Mouse (Mus musculus): ENCODE data around the gene Abcf3. TPM values are rescaled to one million over a fixed set of nuclear protein-coding genes. Genes with fewer than 3 reads are reported as not detected.

The Abcf3 gene
- total and polyA plus RNA-seq, 3 experiments, result 46.5 to 79.6 TPM; not detected in 1

DNA sequence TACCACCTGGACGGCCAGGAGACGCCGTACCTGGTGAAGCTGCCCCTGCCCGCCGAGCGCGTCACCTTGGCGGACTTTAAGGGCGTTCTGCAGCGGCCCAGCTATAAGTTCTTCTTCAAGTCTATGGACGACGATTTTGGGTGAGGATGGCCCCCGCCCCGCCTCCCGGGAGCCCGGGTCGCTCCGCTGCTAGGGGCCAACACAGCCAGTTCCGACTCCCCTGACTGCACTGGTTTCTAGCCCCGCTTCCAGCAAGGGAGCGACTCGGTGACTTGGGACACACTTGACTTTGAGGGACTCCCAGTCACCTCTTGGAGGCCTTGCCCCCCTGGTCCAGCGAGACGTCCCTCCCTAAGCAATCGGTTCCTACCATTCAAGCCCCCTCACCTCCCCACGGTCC lies 31.2 kb upstream of the Abcf3 start:
- no peaks in the 10 kb centered on the region for H3K27me3 ChIP-seq (ENCODE audit: control insufficient read depth in 1 of 2, insufficient read depth in 2 of 2, low read length in 2 of 2)
- H3K27ac ChIP-seq (ENCODE audit: control insufficient read depth, low read depth, low read length), result peak overlapping the region; percentile 38
- peaks cover 0 to 4% of the 10 kb centered on the region in 2 experiments; a peak in 2 of 4 replicates for H3K36me3 ChIP-seq (ENCODE audit: control insufficient read depth in 1 of 2, insufficient read depth in 2 of 2, low read length in 2 of 2)
- H3K4me3 ChIP-seq (ENCODE audit: control insufficient read depth in 1 of 2, insufficient read depth in 1 of 2, low read depth in 2 of 2, low read length in 2 of 2), result peak overlapping the region; percentile 92 to 99
- peak; percentile 54 for DNase-seq (ENCODE audit: low read depth, low spot score)
- peak overlapping the region; percentile 94 for H3K9ac ChIP-seq (ENCODE audit: control insufficient read depth, low read depth, low read length, poor library complexity, severe bottlenecking)
- peaks cover 0 to 15% of the 10 kb centered on the region in 2 experiments for H3K4me1 ChIP-seq (ENCODE audit: control insufficient read depth in 1 of 2, insufficient read depth in 2 of 2, low read length in 2 of 2)
- no peaks in the 10 kb centered on the region for H3K9me3 ChIP-seq (replicated peaks; ENCODE audit: insufficient read depth, low read length)
- H3K79me2 ChIP-seq (ENCODE audit: control insufficient read depth, insufficient read depth, low read length, poor library complexity), result peaks cover 13% of the 10 kb centered on the region
- no peak for TF ChIP-seq CTCF (IDR thresholded peaks at IDR 0.05 in 2 of 3, conservative IDR thresholded peaks at IDR 0.05 in 1 of 3; ENCODE audit: control insufficient read depth in 1 of 3, insufficient read depth in 1 of 3, low read depth in 2 of 3, low read length in 3 of 3, poor library complexity in 1 of 3, severe bottlenecking in 1 of 3)
- 0 out of 2 replicates have a peak, but pooled peaks have one; percentile 29 for TF ChIP-seq MXI1 (IDR thresholded peaks at IDR 0.05; ENCODE audit: low read depth, low read length)

DNA sequence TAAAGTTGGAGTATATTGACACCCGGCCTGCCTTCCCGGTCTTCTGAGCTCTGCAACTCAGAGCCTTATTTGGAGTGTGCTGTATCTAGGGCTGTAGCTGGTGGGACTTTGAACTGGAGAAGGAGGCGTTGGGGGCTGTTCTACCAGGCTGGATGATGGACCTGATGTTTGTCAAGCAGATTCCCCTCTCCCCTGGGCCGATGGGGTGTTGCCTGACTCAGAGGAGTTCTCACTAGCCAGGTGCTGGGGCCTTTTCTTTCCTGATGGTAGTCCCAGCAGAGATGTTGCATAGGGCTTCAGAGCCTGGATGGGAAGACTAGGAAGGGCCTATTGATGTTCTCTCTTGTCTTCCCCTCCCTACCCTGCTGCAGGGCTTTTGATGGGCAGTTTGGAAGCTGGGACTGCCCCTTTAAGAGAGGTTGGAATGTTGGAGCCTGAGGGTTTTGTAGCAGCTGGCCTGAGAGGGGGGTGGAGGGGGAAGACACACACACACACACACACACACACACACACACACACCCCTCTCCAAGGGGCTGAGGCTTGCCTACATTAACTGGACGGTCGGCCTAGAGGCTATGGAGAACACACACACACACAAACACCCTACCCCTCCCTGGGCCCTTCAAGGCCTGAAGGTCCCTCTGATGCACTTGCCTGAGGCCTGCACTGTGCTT lies 30.5 kb upstream of the Abcf3 start:
- Histone ChIP-seq H3K9ac (ENCODE audit: control insufficient read depth, low read depth, low read length, poor library complexity, severe bottlenecking) (peak overlapping the region; percentile 94), H3K27ac (ENCODE audit: control insufficient read depth, low read depth, low read length) (no peak overlapping the region), H3K9me3 (replicated peaks; ENCODE audit: insufficient read depth, low read length) (no peaks in the 10 kb centered on the region), H3K4me3 (ENCODE audit: control insufficient read depth in 1 of 2, insufficient read depth in 1 of 2, low read depth in 2 of 2, low read length in 2 of 2) (peak overlapping the region; percentile 92 to 99), H3K36me3 (ENCODE audit: control insufficient read depth in 1 of 2, insufficient read depth in 2 of 2, low read length in 2 of 2) (peaks cover 0 to 4% of the 10 kb centered on the region in 2 experiments; a peak in 2 of 4 replicates), H3K27me3 (ENCODE audit: control insufficient read depth in 1 of 2, insufficient read depth in 2 of 2, low read length in 2 of 2) (no peaks in the 10 kb centered on the region), H3K4me1 (ENCODE audit: control insufficient read depth in 1 of 2, insufficient read depth in 2 of 2, low read length in 2 of 2) (peaks cover 0 to 15% of the 10 kb centered on the region in 2 experiments), H3K79me2 (ENCODE audit: control insufficient read depth, insufficient read depth, low read length, poor library complexity) (peaks cover 13% of the 10 kb centered on the region)
- TF ChIP-seq TCF12 (IDR thresholded peaks at IDR 0.05; ENCODE audit: low read depth, low read length) (no peak), KAT2A (conservative IDR thresholded peaks at IDR 0.05; ENCODE audit: low read depth, low read length) (no peak), MAZ (IDR thresholded peaks at IDR 0.05; ENCODE audit: low read depth, low read length) (no peak), SMC3 (IDR thresholded peaks at IDR 0.05; ENCODE audit: low read depth, low read length) (no peak)
- peak; percentile 47 for DNase-seq (ENCODE audit: low read depth, low spot score)

DNA sequence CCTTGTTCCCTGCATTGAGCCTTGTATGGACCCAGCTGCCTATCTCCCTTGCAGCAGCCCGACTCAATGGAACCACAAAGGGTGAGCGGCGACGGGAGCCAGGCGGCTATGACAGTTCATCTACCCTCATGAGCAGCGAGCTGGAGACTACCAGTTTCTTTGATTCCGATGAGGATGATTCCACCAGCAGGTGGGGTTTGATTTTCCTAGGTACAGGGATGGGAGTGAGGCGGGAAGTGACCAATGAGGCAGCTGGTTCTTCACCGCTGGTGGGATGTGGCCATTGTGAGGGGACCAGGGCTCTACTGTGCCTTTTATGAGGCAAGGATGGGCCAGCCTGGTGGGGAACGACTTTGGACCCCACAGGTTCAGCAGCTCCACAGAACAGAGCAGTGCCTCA lies 24.5 kb upstream of the Abcf3 start:
- no peaks in the 10 kb centered on the region for H3K27me3 ChIP-seq (ENCODE audit: control insufficient read depth in 1 of 2, insufficient read depth in 2 of 2, low read length in 2 of 2)
- peaks cover 2 to 16% of the 10 kb centered on the region in 2 experiments; a peak in 3 of 4 replicates for H3K36me3 ChIP-seq (ENCODE audit: control insufficient read depth in 1 of 2, insufficient read depth in 2 of 2, low read length in 2 of 2)
- TF ChIP-seq GABPA (IDR thresholded peaks at IDR 0.05; ENCODE audit: low read depth, low read length), result no peak
- H3K4me3 ChIP-seq (ENCODE audit: control insufficient read depth in 1 of 2, insufficient read depth in 1 of 2, low read depth in 2 of 2, low read length in 2 of 2), result no peak overlapping the region
- H3K9me3 ChIP-seq (replicated peaks; ENCODE audit: insufficient read depth, low read length), result no peaks in the 10 kb centered on the region
- no peak overlapping the region for H3K9ac ChIP-seq (ENCODE audit: control insufficient read depth, low read depth, low read length, poor library complexity, severe bottlenecking)
- no peak overlapping the region for H3K27ac ChIP-seq (ENCODE audit: control insufficient read depth, low read depth, low read length)
- peaks cover 5 to 19% of the 10 kb centered on the region in 2 experiments for H3K4me1 ChIP-seq (ENCODE audit: control insufficient read depth in 1 of 2, insufficient read depth in 2 of 2, low read length in 2 of 2)
- no peaks in the 10 kb centered on the region for H3K79me2 ChIP-seq (ENCODE audit: control insufficient read depth, insufficient read depth, low read length, poor library complexity)
- no peak for DNase-seq (ENCODE audit: low read depth, low spot score)

DNA sequence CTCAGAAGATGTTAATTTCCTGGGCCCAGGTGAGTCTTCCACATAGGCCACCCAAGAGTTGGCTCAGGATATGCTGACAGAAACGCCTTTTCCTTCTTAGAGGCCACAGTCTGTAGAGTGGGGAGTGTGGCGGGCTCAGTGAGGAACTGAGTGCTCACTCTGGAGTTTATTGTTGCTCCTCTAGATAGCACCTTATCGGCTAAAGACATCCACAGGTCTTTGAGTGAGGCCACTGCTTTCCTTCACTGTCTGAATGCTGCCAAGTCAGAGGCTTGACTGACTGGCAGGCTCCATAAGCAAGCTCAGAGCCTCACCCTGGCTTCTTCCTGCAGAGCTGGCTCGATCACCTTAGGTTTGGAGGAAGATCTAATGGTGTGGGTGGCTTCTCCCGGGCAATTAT lies 19.6 kb upstream of the Abcf3 start:
- H3K9ac ChIP-seq (ENCODE audit: control insufficient read depth, low read depth, low read length, poor library complexity, severe bottlenecking), result peak overlapping the region; percentile 36; the same call in 1 of the 2 replicates
- H3K27ac ChIP-seq (ENCODE audit: control insufficient read depth, low read depth, low read length), result peak overlapping the region; percentile 77
- 0 out of 4 replicates have a peak overlapping the region, but pooled peaks have one; percentile 0 to 24 for H3K4me3 ChIP-seq (ENCODE audit: control insufficient read depth in 1 of 2, insufficient read depth in 1 of 2, low read depth in 2 of 2, low read length in 2 of 2)
- peak; percentile 93 for DNase-seq (ENCODE audit: low read depth, low spot score)
- no peaks in the 10 kb centered on the region for H3K27me3 ChIP-seq (ENCODE audit: control insufficient read depth in 1 of 2, insufficient read depth in 2 of 2, low read length in 2 of 2)
- no peaks in the 10 kb centered on the region for H3K79me2 ChIP-seq (ENCODE audit: control insufficient read depth, insufficient read depth, low read length, poor library complexity)
- H3K9me3 ChIP-seq (replicated peaks; ENCODE audit: insufficient read depth, low read length), result no peaks in the 10 kb centered on the region
- H3K36me3 ChIP-seq (ENCODE audit: control insufficient read depth in 1 of 2, insufficient read depth in 2 of 2, low read length in 2 of 2), result peaks cover 2 to 20% of the 10 kb centered on the region in 2 experiments; a peak in 3 of 4 replicates
- H3K4me1 ChIP-seq (ENCODE audit: control insufficient read depth in 1 of 2, insufficient read depth in 2 of 2, low read length in 2 of 2), result peaks cover 13 to 18% of the 10 kb centered on the region in 2 experiments
- TF ChIP-seq USF1 (IDR thresholded peaks at IDR 0.05; ENCODE audit: low read depth, low read length) (no peak), MAZ (IDR thresholded peaks at IDR 0.05; ENCODE audit: low read depth, low read length) (peak; percentile 72), USF2 (IDR thresholded peaks at IDR 0.05; ENCODE audit: borderline replicate concordance in 1 of 2, insufficient read depth in 1 of 2, low read depth in 1 of 2, low read length in 2 of 2) (no peak), MAFK (IDR thresholded peaks at IDR 0.05; ENCODE audit: borderline replicate concordance, low read depth, low read length) (peak; percentile 36; the same call in 1 of the 2 replicates), POLR2AphosphoS2 (IDR thresholded peaks at IDR 0.05; ENCODE audit: low read length) (no peak), ZC3H11A (IDR thresholded peaks at IDR 0.05; ENCODE audit: low read depth, low read length) (0 out of 2 replicates have a peak, but pooled peaks have one; percentile 19), TCF12 (IDR thresholded peaks at IDR 0.05; ENCODE audit: low read depth, low read length) (peak; percentile 93), ELF1 (IDR thresholded peaks at IDR 0.05; ENCODE audit: low read depth, low read length) (no peak), NELFE (IDR thresholded peaks at IDR 0.05; ENCODE audit: low read depth, low read length) (no peak), ETS1 (IDR thresholded peaks at IDR 0.05; ENCODE audit: low read depth, low read length) (peak; percentile 85), EP300 (IDR thresholded peaks at IDR 0.05; ENCODE audit: low read depth in 1 of 2, low read length in 2 of 2) (peak; percentile 86), MYC (IDR thresholded peaks at IDR 0.05; ENCODE audit: low read depth, low read length) (peak; percentile 73), GATA1 (IDR thresholded peaks at IDR 0.05; ENCODE audit: low read depth, low read length) (peak; percentile 91)

All from MEL (cell line).